Mouse (Mus musculus) layer of hippocampus, adult 2 months (tissue): Measurements from ENCODE around the gene Apol6. TPM values are rescaled to one million over a fixed set of nuclear protein-coding genes. Genes with fewer than 3 reads are reported as not detected.
A peak's percentile ranks its signal among the peaks of the same experiment; 100 is the strongest.

Experiments
- DNase-seq, 2 experiments: peaks; one replicate each; pipeline ENCODE4 v3.0.0; 2022; ENCODE audit warnings: low spot score in 2 of 2
- H3K27ac ChIP-seq: fragments of 200-600 bp; 2 replicates; pipeline ENCODE4 v1.8.1; 2022
- H3K4me3 ChIP-seq: fragments of 200-600 bp; 2 replicates; pipeline ENCODE4 v1.8.1; 2022; ENCODE audit warnings: mild to moderate bottlenecking
- CTCF ChIP-seq: fragments of 200-600 bp; conservative IDR thresholded peaks from 2 replicates; pipeline ENCODE4 v1.8.1; 2022; ENCODE audit warnings: antibody characterized with exemption, mild to moderate bottlenecking, moderate library complexity
- long read RNA-seq, 2 experiments: library from polyadenylated mRNA; stranded (forward); transcript quantifications; one replicate each; pipeline ENCODE4 v2.0.0; 2021; ENCODE audit warnings: borderline mapping rate in 2 of 2
- total RNA-seq, 2 experiments: library from RNA; stranded (reverse); gene quantifications; 2 replicates each; pipeline ENCODE4 v1.2.3; 2021

The Apol6 gene
- not detected for total RNA-seq
- long read RNA-seq, experiment 1, result 0 reads
- long read RNA-seq, experiment 2, result 0 reads

GRCm38 (mm10) chr15:77044597-77045320, at the start of gene Apol6:
Apol6 (plus strand) TSS chr15:77044729.
- H3K27ac ChIP-seq, result no peak within 1 kb of the TSS
- no peak for TF ChIP-seq CTCF
- DNase-seq, result no peak
- no peak within 1 kb of the TSS for H3K4me3 ChIP-seq

- no peak overlapping the region for H3K27ac ChIP-seq
- no peak for TF ChIP-seq CTCF
- H3K4me3 ChIP-seq, result no peak overlapping the region
- no peak for DNase-seq
Measured at GRCm38 (mm10) chr15:76998048-76998447, 46.5 kb upstream of the Apol6 start.

- H3K4me3 ChIP-seq, result peak overlapping the region; percentile 11; the same call in 1 of the 2 replicates
- peak; percentile 27 to 54 for DNase-seq
- peak; percentile 61 for TF ChIP-seq CTCF
- H3K27ac ChIP-seq, result no peak overlapping the region
Measured at GRCm38 (mm10) chr15:76998878-76999588, 45.5 kb upstream of the Apol6 start.

GRCm38 (mm10) chr15:77003173-77003867, 41.2 kb upstream of the Apol6 start:
- Histone ChIP-seq H3K4me3 (no peak overlapping the region), H3K27ac (no peak overlapping the region)
- no peak for DNase-seq
- no peak for TF ChIP-seq CTCF

- peak; percentile 51 to 73 for DNase-seq
- Histone ChIP-seq H3K27ac (no peak overlapping the region), H3K4me3 (no peak overlapping the region)
- TF ChIP-seq CTCF, result peak; percentile 91
Measured at GRCm38 (mm10) chr15:77003868-77004215, 40.7 kb upstream of the Apol6 start.

- TF ChIP-seq CTCF, result no peak
- no peak for DNase-seq
- Histone ChIP-seq H3K27ac (no peak overlapping the region), H3K4me3 (no peak overlapping the region)
Measured at GRCm38 (mm10) chr15:77008851-77009250, 35.7 kb upstream of the Apol6 start.

GRCm38 (mm10) chr15:77013753-77014241, 30.7 kb upstream of the Apol6 start:
- no peak for DNase-seq
- no peak for TF ChIP-seq CTCF
- H3K27ac ChIP-seq, result no peak overlapping the region

GRCm38 (mm10) chr15:77014431-77014830, 30.1 kb upstream of the Apol6 start:
- no peak overlapping the region for H3K27ac ChIP-seq
- DNase-seq, result no peak
- no peak for TF ChIP-seq CTCF
- no peak overlapping the region for H3K4me3 ChIP-seq

More at GRCm38 (mm10) chr15:77013753-77014241, 30.7 kb upstream of the Apol6 start:
- H3K4me3 ChIP-seq, result no peak overlapping the region

GRCm38 (mm10) chr15:77014985-77015384, 29.5 kb upstream of the Apol6 start:
- H3K27ac ChIP-seq, result no peak overlapping the region
- DNase-seq, result no peak
- TF ChIP-seq CTCF, result no peak
- H3K4me3 ChIP-seq, result no peak overlapping the region

- no peak for DNase-seq
- no peak for TF ChIP-seq CTCF
- H3K4me3 ChIP-seq, result no peak overlapping the region
- no peak overlapping the region for H3K27ac ChIP-seq
Measured at GRCm38 (mm10) chr15:77016509-77016908, 28.0 kb upstream of the Apol6 start.

GRCm38 (mm10) chr15:77017897-77018296, 26.6 kb upstream of the Apol6 start:
- Histone ChIP-seq H3K27ac (no peak overlapping the region), H3K4me3 (no peak overlapping the region)
- DNase-seq, result no peak
- TF ChIP-seq CTCF, result no peak

GRCm38 (mm10) chr15:77018740-77019340, 25.7 kb upstream of the Apol6 start:
- peak; percentile 77 for TF ChIP-seq CTCF
- DNase-seq, result peak; percentile 29 to 37
- Histone ChIP-seq H3K4me3 (no peak overlapping the region), H3K27ac (no peak overlapping the region)

GRCm38 (mm10) chr15:77019533-77019932, 25.0 kb upstream of the Apol6 start:
- Histone ChIP-seq H3K4me3 (no peak overlapping the region), H3K27ac (no peak overlapping the region)
- DNase-seq, result no peak
- no peak for TF ChIP-seq CTCF
